ENCODE assay signal across 8 mouse cellular contexts in the genomic region with DNA sequence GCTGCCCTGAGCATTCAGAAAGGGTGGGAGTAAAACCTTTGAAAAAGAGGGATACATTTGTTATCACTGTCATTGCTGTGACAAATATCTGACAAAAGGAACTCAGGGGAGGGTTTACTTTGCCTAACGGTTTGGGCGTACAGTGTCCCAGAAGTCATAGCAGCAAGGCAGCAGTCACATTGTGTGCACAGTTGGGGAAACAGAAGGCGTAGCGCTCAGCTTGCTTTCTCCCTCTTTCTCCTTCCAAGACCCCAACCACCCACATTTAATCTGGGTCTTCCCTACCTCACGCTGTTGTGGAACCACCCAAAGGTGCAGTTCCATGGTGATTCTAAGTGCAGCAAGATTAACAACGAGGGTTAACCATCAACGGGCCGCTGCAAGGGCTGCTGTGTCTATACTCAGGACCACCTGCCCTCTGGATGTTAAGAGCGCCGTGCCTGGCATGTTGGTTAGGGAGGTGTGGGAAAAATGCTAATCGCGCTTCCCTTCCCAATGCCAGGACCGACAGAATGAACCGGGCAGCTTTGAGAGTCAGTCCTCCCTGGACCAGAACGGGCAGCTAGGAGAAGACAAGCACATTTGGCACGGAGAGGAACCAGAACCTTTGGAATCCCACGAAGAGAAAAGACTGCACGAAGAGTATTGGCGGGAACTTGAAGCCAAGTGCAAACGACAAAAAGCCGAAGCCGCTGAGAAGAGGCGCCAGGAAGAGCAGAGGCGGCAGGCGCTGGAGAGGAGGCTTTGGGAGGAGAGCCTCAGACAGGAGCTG. TPM values are rescaled to one million over a fixed set of nuclear protein-coding genes. Genes with fewer than 3 reads are reported as not detected.
DNase-seq lines count a peak whose midpoint lies in the region; ATAC-seq and TF ChIP-seq lines count a peak whose summit lies in the region.
"Had no signal": no experiment of that assay in that cellular context is flagged by ENCODE, and none has a peak within 500 bp of the region (broad histone marks: within the 10 kb centered on the region; RNA-seq: fewer than 3 reads in every experiment).

No protein-coding gene starts in this region.

- peak overlapping the region; percentile 59 for H3K4me2 ChIP-seq in lung, postnatal 0 days (replicated peaks; ENCODE audit: low read depth, low read length)
- H3K4me2 ChIP-seq in forebrain, embryonic 14.5 days (ENCODE audit: low read length) = no peak overlapping the region
- peak overlapping the region; percentile 63 for H3K4me2 ChIP-seq in limb, embryonic 15.5 days

- H3K9ac ChIP-seq in lung, postnatal 0 days (replicated peaks; ENCODE audit: low read depth) = no peak overlapping the region
- H3K9ac ChIP-seq in forebrain, embryonic 14.5 days (ENCODE audit: low read length) = peak overlapping the region; percentile 17; the same call in 1 of the 2 replicates
- H3K9ac ChIP-seq in limb, embryonic 15.5 days = no peak overlapping the region

- peaks cover 20% of the 10 kb centered on the region for H3K27me3 ChIP-seq in lung, postnatal 0 days (replicated peaks; ENCODE audit: insufficient read depth, low read length)
- H3K27me3 ChIP-seq in forebrain, embryonic 14.5 days (replicated peaks; ENCODE audit: control insufficient read depth, insufficient read depth, low read length) = 0 out of 2 replicates have a peak, but pooled peaks cover 7% of the 10 kb centered on the region
- peaks cover 43% of the 10 kb centered on the region for H3K27me3 ChIP-seq in limb, embryonic 15.5 days
- H3K27me3 ChIP-seq in thymus, adult 2 months (ENCODE audit: control insufficient read depth, insufficient read depth, low read length) = peaks cover 4% of the 10 kb centered on the region; the same call in 1 of the 2 replicates

- H3K36me3 ChIP-seq in lung, postnatal 0 days (ENCODE audit: insufficient read depth, low read length) = no peaks in the 10 kb centered on the region
- H3K36me3 ChIP-seq in forebrain, embryonic 14.5 days (ENCODE audit: control insufficient read depth, insufficient read depth, low read length) = peaks cover 54% of the 10 kb centered on the region
- H3K36me3 ChIP-seq in limb, embryonic 15.5 days = peaks cover 11% of the 10 kb centered on the region; the same call in 1 of the 2 replicates
- H3K36me3 ChIP-seq in thymus, adult 2 months (ENCODE audit: control insufficient read depth, insufficient read depth, low read length) = no peaks in the 10 kb centered on the region

- WGBS in lung, postnatal 0 days = 34% methylated on average over 25 of the region's 25 CpGs
- WGBS in lung, adult 2 months = 41% methylated on average over 25 of the region's 25 CpGs
- 31% methylated on average over 25 of the region's 25 CpGs for WGBS in forebrain, embryonic 14.5 days
- WGBS in limb, embryonic 15.5 days = 37% methylated on average over 25 of the region's 25 CpGs
- 58% methylated on average over 25 of the region's 25 CpGs for WGBS in thymus, adult 2 months

- no peak for ATAC-seq in lung, postnatal 0 days
- no peak for ATAC-seq in forebrain, embryonic 14.5 days
- ATAC-seq in limb, embryonic 15.5 days (ENCODE audit: insufficient number of reproducible peaks, low FRiP score, low TSS enrichment, low read depth) = no peak

- no peak for DNase-seq in lung, postnatal 0 days (ENCODE audit: low spot score)
- no peak for DNase-seq in lung, adult 2 months
- DNase-seq in forebrain, embryonic 14.5 days (ENCODE audit: low spot score) = peak; percentile 47
- no peak for DNase-seq in thymus, adult 2 months
- DNase-seq in adrenal gland, adult 18-20 months (ENCODE audit: low spot score in 2 of 2) = no peak
- no peak for DNase-seq in ovary, postnatal 14 days (ENCODE audit: low spot score)
- DNase-seq: lung, postnatal 10 days had no signal

- no peak for TF ChIP-seq EP300 in lung, postnatal 0 days (IDR thresholded peaks at IDR 0.05)

- H3K4me3 ChIP-seq in lung, postnatal 0 days (ENCODE audit: low read depth, low read length) = peak overlapping the region; percentile 34; the same call in 1 of the 2 replicates
- no peak overlapping the region for H3K4me3 ChIP-seq in lung, adult 2 months (replicated peaks; ENCODE audit: extremely low read depth, low read depth, low read length)
- H3K4me3 ChIP-seq in forebrain, embryonic 14.5 days (ENCODE audit: low read depth, low read length) = no peak overlapping the region
- peak overlapping the region; percentile 35 for H3K4me3 ChIP-seq in limb, embryonic 15.5 days
- no peak overlapping the region for H3K4me3 ChIP-seq in thymus, adult 2 months (ENCODE audit: control insufficient read depth, insufficient read depth, low read length)

- no peaks in the 10 kb centered on the region for H3K9me3 ChIP-seq in lung, postnatal 0 days (ENCODE audit: low read length)
- H3K9me3 ChIP-seq in forebrain, embryonic 14.5 days (replicated peaks; ENCODE audit: control insufficient read depth, low read length) = no peaks in the 10 kb centered on the region
- H3K9me3 ChIP-seq in limb, embryonic 15.5 days = no peaks in the 10 kb centered on the region

- no peak for TF ChIP-seq CTCF in lung, postnatal 0 days (IDR thresholded peaks at IDR 0.05)
- no peak for TF ChIP-seq CTCF in lung, adult 2 months (IDR thresholded peaks at IDR 0.05; ENCODE audit: insufficient read depth, low read length)
- TF ChIP-seq CTCF in thymus, adult 2 months (IDR thresholded peaks at IDR 0.05; ENCODE audit: borderline replicate concordance, control insufficient read depth, extremely low read depth, insufficient read depth, low read length, poor library complexity) = no peak

- H3K4me1 ChIP-seq in lung, postnatal 0 days (ENCODE audit: insufficient read depth, low read depth, low read length) = no peaks in the 10 kb centered on the region
- H3K4me1 ChIP-seq in lung, adult 2 months (ENCODE audit: control insufficient read depth, insufficient read depth, low read length) = peaks cover 4% of the 10 kb centered on the region; the same call in 1 of the 2 replicates
- H3K4me1 ChIP-seq in forebrain, embryonic 14.5 days (ENCODE audit: control insufficient read depth, insufficient read depth, low read length) = peaks cover 3% of the 10 kb centered on the region; the same call in 1 of the 2 replicates
- peaks cover 20% of the 10 kb centered on the region for H3K4me1 ChIP-seq in limb, embryonic 15.5 days
- no peaks in the 10 kb centered on the region; the same call in 1 of the 2 replicates for H3K4me1 ChIP-seq in thymus, adult 2 months (replicated peaks; ENCODE audit: control insufficient read depth, insufficient read depth, low read length)

- no peak for TF ChIP-seq POLR2A in lung, adult 2 months (IDR thresholded peaks at IDR 0.05; ENCODE audit: borderline replicate concordance, extremely low read depth, low read depth, low read length)
- TF ChIP-seq POLR2A in thymus, adult 2 months (IDR thresholded peaks at IDR 0.05; ENCODE audit: control insufficient read depth, extremely low read depth, insufficient read depth, low read length, poor library complexity) = no peak

- no peak overlapping the region for H3K27ac ChIP-seq in lung, postnatal 0 days (ENCODE audit: low read length)
- no peak overlapping the region for H3K27ac ChIP-seq in forebrain, embryonic 14.5 days (ENCODE audit: low read depth, low read length)
- H3K27ac ChIP-seq in limb, embryonic 15.5 days = no peak overlapping the region
- H3K27ac ChIP-seq in thymus, adult 2 months (ENCODE audit: control insufficient read depth, insufficient read depth, low read length) = no peak overlapping the region

RNA-seq across cellular contexts. Expression of a gene that starts 49.3 kb away (rescaled TPM):
- 7.2 and 8.0 TPM in 2 replicates for polyA plus RNA-seq in lung, postnatal 0 days (2015; fragmentation: Nextera tagmentation; extraction: Ambion mirVana)
- 8.3 and 13.7 TPM in 2 replicates for polyA plus RNA-seq in lung, adult 2 months (2012; rRNA removed)
- polyA plus RNA-seq in forebrain, embryonic 14.5 days (2014; fragmentation: Nextera tagmentation; extraction: Ambion mirVana) = 18.2 and 18.4 TPM in 2 replicates
- polyA plus RNA-seq in limb, embryonic 15.5 days (2015; fragmentation: Nextera tagmentation; extraction: Ambion mirVana) = 15.8 and 16.4 TPM in 2 replicates
- 10.7 and 12.1 TPM in 2 replicates for polyA plus RNA-seq in thymus, adult 2 months (2012; rRNA removed)
- 10 to 100 TPM; 14.8 to 16.2 TPM for total RNA-seq in adrenal gland, adult 18-20 months (2021)

Comparison
In these comparisons a context has a peak if more than half of its experiments do, and no peak if none do; other contexts are left out.
1. H3K4me3 ChIP-seq: peak in lung, postnatal 0 days (single experiment) and limb, embryonic 15.5 days (single experiment); none in lung, adult 2 months (single experiment), forebrain, embryonic 14.5 days (single experiment) and thymus, adult 2 months (single experiment).